ENCODE assay signal across 22 mouse cellular contexts in genomic region chr12:108634031-108634430, GRCm38 (mm10).
DNase-seq lines count a peak whose midpoint lies in the region; ATAC-seq and TF ChIP-seq lines count a peak whose summit lies in the region.
"Had no signal": no experiment of that assay in that cellular context is flagged by ENCODE, and none has a peak within 500 bp of the region (broad histone marks: within the 10 kb centered on the region; RNA-seq: fewer than 3 reads in every experiment).

No protein-coding gene starts in this region.

- ATAC-seq in activated CD4-positive, CD25-positive, alpha-beta regulatory T cell, adult 4 months = peak; percentile 18
- ATAC-seq: forebrain, embryonic 16.5 days; hindbrain, embryonic 16.5 days had no signal

- no peak overlapping the region for H3K4me3 ChIP-seq in thymus, adult 2 months (ENCODE audit: control insufficient read depth, insufficient read depth, low read length)
- no peak overlapping the region for H3K4me3 ChIP-seq in macrophage (ENCODE audit: inconsistent target)
- H3K4me3 ChIP-seq: embryonic facial prominence, embryonic 12.5 days; heart, embryonic 10.5 days; hindbrain, embryonic 12.5 days had no signal

- WGBS in thymus, adult 2 months = 9% methylated on average over 1 of the region's 1 CpGs
- WGBS in macrophage (ENCODE audit: missing documents) = 57% methylated on average over 1 of the region's 1 CpGs

- TF ChIP-seq POLR2A in thymus, adult 2 months (IDR thresholded peaks at IDR 0.05; ENCODE audit: control insufficient read depth, extremely low read depth, insufficient read depth, low read length, poor library complexity) = no peak

- H3K4me1 ChIP-seq in thymus, adult 2 months (replicated peaks; ENCODE audit: control insufficient read depth, insufficient read depth, low read length) = peaks cover 46% of the 10 kb centered on the region
- H3K4me1 ChIP-seq: embryonic facial prominence, embryonic 12.5 days; hindbrain, embryonic 12.5 days had no signal

- H3K79me2 ChIP-seq in macrophage (ENCODE audit: inconsistent target) = peaks cover 37% of the 10 kb centered on the region

- no peaks in the 10 kb centered on the region for H3K27me3 ChIP-seq in thymus, adult 2 months (ENCODE audit: control insufficient read depth, insufficient read depth, low read length)
- H3K27me3 ChIP-seq: embryonic facial prominence, embryonic 12.5 days; hindbrain, embryonic 12.5 days had no signal

- TF ChIP-seq CTCF in thymus, adult 2 months (IDR thresholded peaks at IDR 0.05; ENCODE audit: borderline replicate concordance, control insufficient read depth, extremely low read depth, insufficient read depth, low read length, poor library complexity) = no peak

- no peaks in the 10 kb centered on the region for H3K36me3 ChIP-seq in thymus, adult 2 months (ENCODE audit: control insufficient read depth, insufficient read depth, low read length)
- no peaks in the 10 kb centered on the region for H3K36me3 ChIP-seq in macrophage (ENCODE audit: inconsistent target)

- H3K27ac ChIP-seq in thymus, adult 2 months (ENCODE audit: control insufficient read depth, insufficient read depth, low read length) = peak overlapping the region; percentile 93
- peak overlapping the region; percentile 95; the same call in 1 of the 2 replicates for H3K27ac ChIP-seq in macrophage
- H3K27ac ChIP-seq: embryonic facial prominence, embryonic 12.5 days; heart, embryonic 10.5 days; hindbrain, embryonic 12.5 days had no signal

- no peak for DNase-seq in thymus, adult 2 months
- DNase-seq in thymus, adult 18-20 months = no peak
- peak; percentile 57 for DNase-seq in CD4-positive, CD25-positive, alpha-beta regulatory T cell, adult 2 months (ENCODE audit: low read depth, low spot score)
- no peak for DNase-seq in lung, postnatal 4 days
- DNase-seq in kidney, postnatal 4 days = no peak
- DNase-seq in layer of hippocampus, adult 9-11 months = no peak
- DNase-seq: adrenal gland, adult 8-10 months; adrenal gland, postnatal 36 days; cerebellum, adult 11 months; cerebellum, adult 8-10 months; cerebellum, postnatal 25 days; gastrocnemius, postnatal 10 days; heart, adult 18-20 months; heart, postnatal 10 days; heart, postnatal 4 days had no signal
